In genomic region chr1:133177480-133178172, GRCm38 (mm10) we compare ENCODE assay signal across 8 mouse cellular contexts. TPM values are rescaled to one million over a fixed set of nuclear protein-coding genes. Genes with fewer than 3 reads are reported as not detected.
DNase-seq lines count a peak whose midpoint lies in the region; ATAC-seq lines count a peak whose summit lies in the region.

No protein-coding gene starts in this region.

- H3K4me1 ChIP-seq in neural tube, embryonic 15.5 days: peaks cover 22% of the 10 kb centered on the region
- H3K4me1 ChIP-seq in limb, embryonic 11.5 days (ENCODE audit: control insufficient read depth, insufficient read depth, low read length): peaks cover 6% of the 10 kb centered on the region

- DNase-seq in neural tube, embryonic 10.5 days (ENCODE audit: extremely low spot score, low spot score): peak; percentile 64
- DNase-seq in adrenal gland, adult 2 months: peak; percentile 57
- DNase-seq in cerebellum, postnatal 36 days: peak; percentile 67 to 69
- peak; percentile 76 for DNase-seq in limb, embryonic 11.5 days (ENCODE audit: low spot score)
- peak; percentile 84 for DNase-seq in retina, postnatal 1 day

- H3K4me2 ChIP-seq in neural tube, embryonic 15.5 days: no peak overlapping the region
- H3K4me2 ChIP-seq in limb, embryonic 11.5 days (ENCODE audit: low read depth, severe bottlenecking): no peak overlapping the region

- H3K27me3 ChIP-seq in neural tube, embryonic 15.5 days (replicated peaks): no peaks in the 10 kb centered on the region
- peaks cover 11% of the 10 kb centered on the region for H3K27me3 ChIP-seq in limb, embryonic 11.5 days (ENCODE audit: control insufficient read depth, insufficient read depth, low read length)

- no peak overlapping the region; the same call in 1 of the 2 replicates for H3K27ac ChIP-seq in neural tube, embryonic 15.5 days (replicated peaks)
- no peak overlapping the region for H3K27ac ChIP-seq in limb, embryonic 11.5 days (replicated peaks; ENCODE audit: low read depth, low read length)

- H3K9ac ChIP-seq in neural tube, embryonic 15.5 days (replicated peaks): no peak overlapping the region
- no peak overlapping the region for H3K9ac ChIP-seq in limb, embryonic 11.5 days (ENCODE audit: low read length)

- H3K4me3 ChIP-seq in neural tube, embryonic 15.5 days (replicated peaks): no peak overlapping the region
- H3K4me3 ChIP-seq in limb, embryonic 11.5 days (ENCODE audit: low read depth, low read length): no peak overlapping the region

- no peak for ATAC-seq in neural tube, embryonic 15.5 days (ENCODE audit: low FRiP score)
- ATAC-seq in hematopoietic stem cell, adult 5-6 weeks (replicated peaks in 1 of 2; ENCODE audit: insufficient read depth in 1 of 2, low FRiP score in 2 of 2, low TSS enrichment in 1 of 2, low read depth in 1 of 2, poor library complexity in 2 of 2, severe bottlenecking in 2 of 2): peak; percentile 50 to 53; a peak in 2 of 4 replicates
- no peak for ATAC-seq in limb, embryonic 11.5 days (ENCODE audit: insufficient number of reproducible peaks, low FRiP score, low TSS enrichment, low read depth)
- ATAC-seq in frontal cortex, adult (ENCODE audit: low TSS enrichment): no peak

- 56% methylated on average over 8 of the region's 8 CpGs for WGBS in neural tube, embryonic 15.5 days
- WGBS in limb, embryonic 11.5 days: 54% methylated on average over 8 of the region's 8 CpGs

- no peaks in the 10 kb centered on the region for H3K36me3 ChIP-seq in neural tube, embryonic 15.5 days
- no peaks in the 10 kb centered on the region for H3K36me3 ChIP-seq in limb, embryonic 11.5 days (ENCODE audit: control insufficient read depth, insufficient read depth, low read length)

- H3K9me3 ChIP-seq in neural tube, embryonic 15.5 days (replicated peaks): no peaks in the 10 kb centered on the region
- H3K9me3 ChIP-seq in limb, embryonic 11.5 days (ENCODE audit: control insufficient read depth, low read length): no peaks in the 10 kb centered on the region

RNA-seq across cellular contexts. Expression of gene Plekha6, which starts 13.6 kb away (rescaled TPM):
- polyA plus RNA-seq in neural tube, embryonic 15.5 days (2015; fragmentation: Nextera tagmentation; extraction: Ambion mirVana): 17.1 and 20.5 TPM in 2 replicates
- total RNA-seq in adrenal gland, adult 2 months (2021): 10 to 100 TPM; 10.3 to 22.6 TPM
- 16.9 and 22.5 TPM in 2 replicates for polyA plus RNA-seq in adrenal gland, adult 2 months (2012; rRNA removed)
- total RNA-seq in hematopoietic stem cell, adult 5-6 weeks (2017): 4.4 and 7.6 TPM in 2 replicates
- 0.75 and 0.87 TPM in 2 replicates for polyA plus RNA-seq in limb, embryonic 11.5 days (2014; fragmentation: Nextera tagmentation; extraction: Ambion mirVana)

RNA-seq across cellular contexts. Expression of gene Ppp1r15b, which starts 46.7 kb away (rescaled TPM):
- polyA plus RNA-seq in neural tube, embryonic 15.5 days (2015; fragmentation: Nextera tagmentation; extraction: Ambion mirVana): 23.4 and 25.4 TPM in 2 replicates
- total RNA-seq in adrenal gland, adult 2 months (2021): 10 to 100 TPM; 89.6 to 90.2 TPM
- polyA plus RNA-seq in adrenal gland, adult 2 months (2012; rRNA removed): 34.1 and 40.4 TPM in 2 replicates
- 82.9 and 85.7 TPM in 2 replicates for total RNA-seq in hematopoietic stem cell, adult 5-6 weeks (2017)
- 46.7 and 55.6 TPM in 2 replicates for polyA plus RNA-seq in limb, embryonic 11.5 days (2014; fragmentation: Nextera tagmentation; extraction: Ambion mirVana)

Comparison
In these comparisons a context has a peak if more than half of its experiments do, and no peak if none do; other contexts are left out.
1. ATAC-seq: peak in hematopoietic stem cell, adult 5-6 weeks (2 of 2); none in neural tube, embryonic 15.5 days (single experiment), limb, embryonic 11.5 days (single experiment) and frontal cortex, adult (single experiment).
2. Peak in every context shown above with its lines, with median percentiles within 50 percentile points of each other: DNase-seq.